Mouse (Mus musculus) neural tube, embryonic 14.5 days (tissue): ENCODE measurements around the gene Gpr152. TPM values are rescaled to one million over a fixed set of nuclear protein-coding genes. Genes with fewer than 3 reads are reported as not detected.
"Not testable (repeated sequence)": the region's sequence is repeated elsewhere in the genome, so short reads cannot be mapped to it uniquely, and the experiment has no call there.

Experiments used
- ATAC-seq: fragments of 200-750 bp; cut with Nextera tagmentation; 2 replicates; pipeline ENCODE4 v1.8.0; 2017; ENCODE audit warnings: low read depth, mild to moderate bottlenecking, moderate TSS enrichment, moderate library complexity
- H3K27ac ChIP-seq: fragments of 300-500 bp; sonication (generic); 2 replicates; pipeline ENCODE4 v1.5.1; 2014; ENCODE audit warnings: low read depth, mild to moderate bottlenecking, control low read depth, low read length, moderate library complexity, mixed read lengths
- H3K27me3 ChIP-seq: fragments of 300-500 bp; sonication (generic); 2 replicates; pipeline ENCODE4 v1.6.1; 2014; ENCODE audit warnings: low read length; ENCODE audit not compliant: control insufficient read depth, insufficient read depth
- H3K36me3 ChIP-seq: fragments of 300-500 bp; sonication (generic); 2 replicates; pipeline ENCODE4 v1.6.1; 2014; ENCODE audit warnings: low read length, mixed read lengths; ENCODE audit not compliant: control insufficient read depth, insufficient read depth
- H3K4me1 ChIP-seq: fragments of 300-500 bp; sonication (generic); 2 replicates; pipeline ENCODE4 v1.6.1; 2014; ENCODE audit warnings: low read length; ENCODE audit not compliant: control insufficient read depth, insufficient read depth
- H3K4me2 ChIP-seq: fragments of 300-500 bp; sonication (generic); 2 replicates; pipeline ENCODE4 v1.6.1; 2014; ENCODE audit warnings: mild to moderate bottlenecking, low read depth, low read length, control low read depth
- H3K4me3 ChIP-seq: fragments of 300-500 bp; sonication (generic); 2 replicates; pipeline ENCODE4 v1.5.1; 2014; ENCODE audit warnings: low read depth, low read length, control low read depth, mixed read lengths
- H3K9ac ChIP-seq: fragments of 300-500 bp; sonication (generic); replicated peaks from 2 replicates; pipeline ENCODE4 v1.6.1; 2014; ENCODE audit warnings: low read depth, mild to moderate bottlenecking, control low read depth, low read length, mixed read lengths
- H3K9me3 ChIP-seq: fragments of 300-500 bp; sonication (generic); 2 replicates; pipeline ENCODE4 v1.6.1; 2016; ENCODE audit warnings: low read length; ENCODE audit not compliant: control insufficient read depth
- WGBS: fragments of 180-500 bp; shearing (Covaris S2); extraction: QIAGEN DNeasy Blood & Tissue Kit; methylation state at CpG from one replicate; pipeline ENCODE4 v1.1.7; 2014; 5-methylcytosine and 5-hydroxymethylcytosine counted together
- polyA plus RNA-seq: library from polyadenylated mRNA; unstranded; fragments of >200 nt; fragmentation: Nextera tagmentation; extraction: Ambion mirVana; gene quantifications from 2 replicates; pipeline ENCODE4 v1.2.1, GENCODE M21; 2014

Gpr152 gene
- polyA plus RNA-seq, 1 experiment from 2014 or later, result not detected

DNA sequence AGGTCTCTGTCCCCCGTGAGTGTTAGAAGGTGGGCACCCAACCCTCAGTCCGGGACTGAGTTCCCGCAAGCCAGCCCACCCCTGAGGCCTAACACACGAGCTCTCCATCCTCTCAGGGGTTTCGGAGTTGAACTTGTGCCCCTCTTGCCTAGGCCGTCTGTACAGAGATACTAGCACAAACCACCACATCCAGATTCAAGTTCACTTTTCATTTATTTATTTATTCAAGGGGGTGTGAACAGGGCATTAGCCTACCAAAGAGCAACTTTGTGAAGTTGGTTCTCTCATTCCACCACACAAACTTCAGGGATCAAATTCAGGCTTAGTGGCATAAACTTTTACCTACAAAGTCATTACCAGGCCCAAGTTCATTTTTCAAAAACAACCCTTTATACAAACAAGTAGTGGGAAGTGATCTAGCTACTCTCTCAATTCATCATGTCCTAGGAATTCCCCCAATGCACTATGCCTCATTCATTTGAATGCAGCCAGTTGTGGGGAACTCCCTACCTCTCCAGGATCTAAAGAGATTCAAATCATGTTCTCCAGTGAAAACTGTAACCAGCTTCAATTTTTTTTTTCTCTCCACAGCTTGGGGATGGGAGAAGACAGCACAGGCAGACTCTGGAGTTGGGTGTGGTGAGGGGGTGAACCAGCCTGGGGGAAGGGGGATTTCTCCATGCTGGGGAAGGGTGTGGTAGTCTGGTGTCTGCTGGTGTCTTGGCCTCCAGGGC is 4.2 kb upstream of the Gpr152 start:
- H3K4me1 ChIP-seq, H3K27ac ChIP-seq, H3K9me3 ChIP-seq, H3K27me3 ChIP-seq, H3K4me3 ChIP-seq, H3K4me2 ChIP-seq, H3K9ac ChIP-seq, ATAC-seq: not testable (repeated sequence)
- H3K36me3 ChIP-seq, result peaks cover 20% of the 10 kb centered on the region
- 81% methylated on average over 6 of the region's 6 CpGs for WGBS

DNA sequence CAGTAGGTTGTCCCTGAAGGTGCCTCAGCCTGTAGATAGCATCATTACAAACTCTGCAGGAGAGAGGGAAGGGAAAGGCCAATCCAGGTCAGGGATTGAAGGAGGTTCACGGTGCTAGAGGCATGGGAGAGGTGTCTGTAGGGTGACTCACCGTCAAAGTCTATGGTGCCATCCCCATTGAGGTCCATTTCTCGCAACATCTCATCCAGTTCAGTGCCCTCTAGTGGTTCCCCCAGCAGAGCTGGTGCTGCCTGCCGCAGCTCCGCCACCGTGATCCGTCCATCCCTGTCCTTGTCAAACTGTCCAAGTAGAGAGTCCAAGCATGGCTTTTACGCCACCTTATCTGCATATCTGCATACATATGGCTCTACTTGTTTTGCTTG is 3.6 kb upstream of the Gpr152 start:
- H3K4me2 ChIP-seq, H3K9me3 ChIP-seq, H3K9ac ChIP-seq, ATAC-seq, H3K27me3 ChIP-seq, H3K4me1 ChIP-seq, H3K27ac ChIP-seq, H3K4me3 ChIP-seq: not testable (repeated sequence)
- 19% methylated on average over 8 of the region's 8 CpGs for WGBS
- peaks cover 20% of the 10 kb centered on the region for H3K36me3 ChIP-seq

DNA sequence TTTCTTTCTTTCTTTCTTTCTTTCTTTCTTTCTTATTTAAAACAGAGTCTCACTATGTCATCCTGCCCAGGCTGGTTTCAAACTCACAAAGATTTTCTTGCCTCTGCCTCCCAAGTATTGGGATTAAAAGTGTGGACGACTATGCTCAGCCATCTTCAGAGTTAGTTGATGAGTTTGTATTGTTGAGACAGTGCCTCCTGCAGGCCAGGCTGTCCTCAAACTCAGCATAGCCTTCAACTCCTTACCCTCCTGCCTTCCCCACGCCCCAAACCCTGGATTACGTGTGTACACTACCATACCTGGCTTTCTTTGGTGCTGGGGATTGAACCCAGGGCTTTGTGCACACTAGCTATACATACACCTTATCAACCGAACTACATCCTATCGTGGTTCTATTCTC is 3.1 kb upstream of the Gpr152 start:
- no peak for ATAC-seq

DNA sequence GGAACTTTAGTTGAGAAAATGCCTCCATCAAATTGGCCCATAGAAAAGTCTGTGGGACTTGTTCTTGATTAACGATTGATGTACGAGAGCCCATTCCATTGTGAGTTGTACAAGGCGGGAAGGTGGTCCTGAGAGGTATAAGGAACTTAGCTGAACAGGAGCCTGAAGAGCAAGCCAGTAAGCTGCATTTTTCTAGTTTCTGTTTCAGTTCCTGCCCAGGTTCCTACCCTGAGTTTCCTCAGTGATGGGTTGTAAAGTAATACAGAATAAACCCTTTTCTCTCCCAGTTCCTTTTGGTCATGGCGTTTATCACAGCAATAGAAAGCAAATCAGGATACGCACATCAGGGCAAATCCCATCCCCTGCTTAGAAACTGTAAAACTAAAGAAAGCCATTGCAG is 1.7 kb upstream of the Gpr152 start:
- Histone ChIP-seq H3K4me2 (no peak overlapping the region), H3K4me3 (no peak overlapping the region), H3K9ac (no peak overlapping the region), H3K4me1 (no peaks in the 10 kb centered on the region), H3K36me3 (0 out of 2 replicates have a peak, but pooled peaks cover under 1% of the 10 kb centered on the region), H3K9me3 (no peaks in the 10 kb centered on the region), H3K27ac (no peak overlapping the region), H3K27me3 (no peaks in the 10 kb centered on the region)
- WGBS, result 77% methylated on average over 5 of the region's 5 CpGs
- no peak for ATAC-seq

More for the DNA sequence above, 3.1 kb upstream of the Gpr152 start:
- Histone ChIP-seq H3K4me2 (no peak overlapping the region), H3K9me3 (no peaks in the 10 kb centered on the region), H3K36me3 (peaks cover 15% of the 10 kb centered on the region), H3K4me1 (no peaks in the 10 kb centered on the region), H3K27ac (no peak overlapping the region), H3K4me3 (no peak overlapping the region), H3K27me3 (no peaks in the 10 kb centered on the region), H3K9ac (no peak overlapping the region)
- 75% methylated on average over 5 of the region's 5 CpGs for WGBS

DNA sequence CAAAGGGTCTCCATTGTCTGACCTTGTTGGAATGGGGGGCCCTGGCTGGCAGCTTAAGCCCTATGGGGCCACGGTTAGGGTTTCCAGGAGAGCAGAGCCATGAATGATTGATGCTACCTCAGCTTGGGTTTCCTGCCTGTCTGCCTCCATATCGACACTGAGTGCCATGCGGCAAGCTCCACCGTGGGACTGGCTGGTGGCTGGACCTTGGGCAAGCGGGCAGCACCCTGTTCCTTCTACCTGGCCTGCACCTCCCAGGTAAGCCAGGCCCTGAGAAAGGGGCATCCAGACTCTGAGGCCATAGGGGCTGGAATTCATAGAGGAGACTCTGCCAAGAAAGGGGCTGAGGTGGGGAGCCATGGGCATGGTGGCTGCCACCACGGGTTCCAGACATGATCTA is 560 bp downstream of the Gpr152 start:
- Histone ChIP-seq H3K4me1 (no peaks in the 10 kb centered on the region), H3K9me3 (no peaks in the 10 kb centered on the region), H3K36me3 (no peaks in the 10 kb centered on the region), H3K9ac (no peak overlapping the region), H3K27me3 (no peaks in the 10 kb centered on the region), H3K4me2 (no peak overlapping the region), H3K27ac (no peak overlapping the region), H3K4me3 (no peak overlapping the region)
- WGBS, result 73% methylated on average over 6 of the region's 6 CpGs
- ATAC-seq, result no peak

DNA sequence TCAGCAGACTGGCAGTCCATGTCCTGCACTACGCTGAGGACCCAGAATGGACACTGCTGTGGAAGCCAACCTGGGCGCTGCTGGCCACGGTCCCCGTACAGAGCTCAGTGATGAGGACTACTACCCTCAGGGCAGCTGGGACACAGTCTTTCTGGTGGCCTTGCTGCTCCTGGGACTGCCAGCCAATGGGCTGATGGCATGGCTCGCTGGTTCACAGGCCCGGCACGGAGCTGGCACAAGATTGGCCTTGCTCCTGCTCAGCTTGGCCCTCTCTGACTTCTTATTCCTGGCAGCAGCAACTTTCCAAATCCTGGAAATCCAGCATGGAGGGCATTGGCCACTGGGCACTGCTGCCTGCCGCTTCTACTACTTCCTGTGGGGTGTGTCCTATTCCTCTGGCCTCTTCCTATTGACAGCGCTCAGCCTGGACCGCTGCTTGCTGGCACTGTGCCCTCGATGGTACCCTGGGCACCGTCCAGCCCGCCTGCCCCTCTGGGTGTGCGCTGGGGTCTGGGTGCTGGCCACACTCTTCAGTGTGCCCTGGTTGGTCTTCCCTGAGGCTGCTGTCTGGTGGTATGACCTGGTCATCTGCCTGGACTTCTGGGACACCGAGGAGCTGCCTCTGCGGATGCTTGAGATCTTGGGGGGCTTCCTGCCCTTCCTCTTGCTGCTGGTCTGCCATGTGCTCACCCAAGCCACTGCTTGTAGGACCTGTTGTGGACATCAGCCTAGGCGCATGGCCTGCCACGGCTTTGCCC is 3.0 kb downstream of the Gpr152 start:
- H3K9ac ChIP-seq, result no peak overlapping the region
- no peak overlapping the region for H3K4me2 ChIP-seq
- no peak overlapping the region for H3K27ac ChIP-seq
- no peak overlapping the region for H3K4me3 ChIP-seq
- no peaks in the 10 kb centered on the region; the same call in 1 of the 2 replicates for H3K4me1 ChIP-seq
- no peaks in the 10 kb centered on the region for H3K9me3 ChIP-seq
- no peak for ATAC-seq
- WGBS, result 90% methylated on average over 18 of the region's 18 CpGs
- no peaks in the 10 kb centered on the region for H3K36me3 ChIP-seq
- no peaks in the 10 kb centered on the region for H3K27me3 ChIP-seq

DNA sequence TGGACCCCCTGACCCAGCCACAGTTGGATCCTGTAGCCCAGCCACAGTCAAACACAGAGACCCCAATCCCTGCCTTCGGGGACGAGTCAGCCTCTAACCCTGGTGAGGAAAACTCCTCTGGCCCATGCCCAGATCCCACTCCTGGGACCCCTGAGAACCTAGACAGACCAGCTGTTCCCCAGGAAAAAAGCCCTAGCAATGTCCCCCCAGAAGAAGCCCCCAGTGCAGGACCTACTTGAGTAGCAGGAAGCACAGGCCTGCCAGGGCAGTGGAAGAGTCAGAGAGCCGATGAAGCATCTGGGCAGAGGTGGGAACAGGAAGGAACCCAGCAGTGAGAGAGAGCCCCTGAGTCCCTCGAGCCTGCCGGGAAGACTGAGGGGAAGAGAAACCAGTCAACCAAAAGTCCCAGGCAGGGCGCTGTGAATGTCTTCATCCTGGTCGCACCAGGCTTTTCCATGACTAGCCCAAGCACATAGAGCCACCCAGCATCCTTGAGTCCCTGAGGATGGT is 4.2 kb downstream of the Gpr152 start, which contains the start of gene Cabp4:
TSS of gene Cabp4 (minus strand) at position 275 of the 510 bp plus-strand sequence.
- no peaks in the 10 kb centered on the region for H3K27me3 ChIP-seq
- no peaks in the 10 kb centered on the region for H3K9me3 ChIP-seq
- no peak within 1 kb of the TSS for H3K4me3 ChIP-seq
- peaks cover 7% of the 10 kb centered on the region; the same call in 1 of the 2 replicates for H3K4me1 ChIP-seq
- H3K27ac ChIP-seq, result no peak within 1 kb of the TSS
- no peak within 1 kb of the TSS for H3K4me2 ChIP-seq
- 83% methylated on average over 7 of the region's 7 CpGs for WGBS
- no peaks in the 10 kb centered on the region for H3K36me3 ChIP-seq
- H3K9ac ChIP-seq, result no peak within 1 kb of the TSS
- ATAC-seq, result no peak

DNA sequence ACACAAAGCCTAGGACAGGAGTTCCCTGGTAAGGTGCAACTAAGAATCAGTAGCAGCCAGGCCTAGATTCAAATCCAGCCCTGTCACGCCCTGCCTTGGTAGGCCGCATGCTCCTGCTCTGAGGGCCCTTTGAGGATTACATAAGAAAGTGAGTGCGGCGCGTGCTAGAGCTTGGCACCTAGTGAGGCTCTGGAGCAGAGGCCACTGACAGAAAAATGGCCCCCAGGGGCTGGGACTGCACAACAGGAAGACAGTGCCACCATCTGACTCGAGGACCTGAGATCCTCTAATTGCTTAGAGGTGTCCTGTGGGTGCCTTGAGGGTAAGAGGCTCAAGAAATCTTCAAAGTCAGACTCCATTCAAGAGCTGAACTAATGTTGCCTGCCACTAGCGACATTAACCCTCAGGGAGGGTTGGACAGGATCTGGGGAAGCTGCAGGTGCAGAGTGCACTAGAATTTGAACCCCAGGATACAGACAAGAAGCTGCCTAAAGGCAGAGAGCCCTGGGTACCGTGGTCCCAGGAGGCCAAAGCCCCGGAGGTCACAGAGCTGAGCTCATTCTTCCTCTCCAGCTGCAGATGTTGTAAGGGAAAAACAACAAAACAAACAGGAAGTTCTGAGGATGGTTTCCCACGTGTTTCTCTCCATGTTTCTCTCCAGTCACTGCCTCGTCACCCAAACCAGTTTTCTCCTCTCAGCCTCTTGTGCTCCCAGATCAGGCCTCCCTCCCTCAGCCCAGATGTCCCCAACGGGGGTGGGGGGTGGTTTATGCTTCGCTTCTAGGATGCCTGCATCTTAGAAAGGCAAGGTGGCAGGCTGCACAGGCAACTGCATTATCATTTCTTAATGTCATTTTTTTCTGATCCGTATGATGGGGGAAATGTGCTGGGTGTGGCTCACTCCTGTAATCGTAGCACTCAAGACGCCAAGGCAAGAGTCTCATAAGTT is 5.2 kb downstream of the Gpr152 start:
- no peak for ATAC-seq
- Histone ChIP-seq H3K9ac (no peak overlapping the region), H3K9me3 (no peaks in the 10 kb centered on the region), H3K4me2 (no peak overlapping the region), H3K4me3 (no peak overlapping the region), H3K27me3 (no peaks in the 10 kb centered on the region), H3K27ac (no peak overlapping the region), H3K4me1 (peaks cover 16% of the 10 kb centered on the region), H3K36me3 (no peaks in the 10 kb centered on the region)
- 84% methylated on average over 16 of the region's 16 CpGs for WGBS
